In the genomic region with DNA sequence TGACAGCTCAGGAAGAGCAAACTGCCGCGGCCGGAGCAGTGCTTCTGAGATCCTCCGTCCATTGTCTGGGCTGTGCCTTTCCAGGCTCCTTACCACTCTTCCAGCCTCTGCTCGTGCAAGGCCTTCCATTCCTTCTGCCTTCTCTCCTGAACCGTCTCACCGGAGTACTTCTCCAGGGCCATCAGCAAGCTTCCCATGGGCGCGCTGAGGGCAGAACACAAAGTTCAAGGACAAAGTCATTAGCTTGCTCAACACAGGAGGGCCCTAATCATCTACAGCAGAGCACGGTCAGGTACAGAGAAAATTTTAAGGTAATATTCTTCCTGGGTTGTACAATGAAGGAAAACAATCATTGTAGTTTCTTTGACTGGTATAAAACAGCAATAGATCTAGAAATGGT, we compare ENCODE assay signal across 24 mouse cellular contexts. TPM values are rescaled to one million over a fixed set of nuclear protein-coding genes. Genes with fewer than 3 reads are reported as not detected.
"Had no signal": no experiment of that assay in that cellular context is flagged by ENCODE, and none has a peak within 500 bp of the region (broad histone marks: within the 10 kb centered on the region; RNA-seq: fewer than 3 reads in every experiment).

No protein-coding gene starts in this region.

- H3K9ac ChIP-seq: heart, embryonic 12.5 days; hindbrain, embryonic 13.5 days; hindbrain, embryonic 15.5 days; limb, embryonic 12.5 days; liver, embryonic 13.5 days; liver, embryonic 15.5 days had no signal

- H3K27ac ChIP-seq: heart, adult 2 months; hindbrain, embryonic 13.5 days; hindbrain, embryonic 15.5 days; hindbrain, postnatal 0 days; layer of hippocampus, adult 2 months; left cerebral cortex, adult 2 months; limb, embryonic 10.5 days; limb, embryonic 12.5 days; liver, embryonic 13.5 days; liver, embryonic 15.5 days had no signal

- H3K9me3 ChIP-seq: heart, embryonic 12.5 days; hindbrain, embryonic 13.5 days; hindbrain, embryonic 15.5 days; limb, embryonic 10.5 days; limb, embryonic 12.5 days; liver, embryonic 13.5 days; liver, embryonic 15.5 days had no signal

- ATAC-seq: hindbrain, postnatal 0 days had no signal

- H3K4me2 ChIP-seq: heart, embryonic 12.5 days; hindbrain, embryonic 13.5 days; hindbrain, embryonic 15.5 days; limb, embryonic 12.5 days; liver, embryonic 11.5 days; liver, embryonic 13.5 days; liver, embryonic 15.5 days had no signal

- H3K4me1 ChIP-seq: heart, embryonic 12.5 days; hindbrain, embryonic 13.5 days; hindbrain, embryonic 15.5 days; limb, embryonic 10.5 days; limb, embryonic 12.5 days; liver, embryonic 13.5 days; liver, embryonic 15.5 days had no signal

- H3K27me3 ChIP-seq: heart, embryonic 12.5 days; hindbrain, embryonic 13.5 days; hindbrain, embryonic 15.5 days; limb, embryonic 12.5 days; liver, embryonic 13.5 days; liver, embryonic 15.5 days had no signal

- H3K4me3 ChIP-seq: heart, adult 2 months; heart, embryonic 12.5 days; hindbrain, embryonic 13.5 days; hindbrain, embryonic 15.5 days; layer of hippocampus, adult 2 months; left cerebral cortex, adult 2 months; limb, embryonic 10.5 days; limb, embryonic 12.5 days; liver, embryonic 13.5 days; liver, embryonic 15.5 days had no signal

- DNase-seq: gastrocnemius, postnatal 14 days; gastrocnemius, postnatal 36 days; heart, adult 11 months; heart, adult 2 months; heart, postnatal 10 days; heart, postnatal 36 days; kidney, adult 18-20 months; kidney, adult 8-10 months; kidney, postnatal 10 days; kidney, postnatal 25 days; kidney, postnatal 4 days; liver; liver, embryonic 13.5 days had no signal

RNA-seq across cellular contexts. Expression of gene Cd80, which starts 47.1 kb away (rescaled TPM):
- total RNA-seq: hematopoietic stem cell, adult 5-6 weeks had no signal
